Mouse (Mus musculus) forebrain, embryonic 11.5 days (tissue): ENCODE measurements around the gene Rbpms2. TPM values are rescaled to one million over a fixed set of nuclear protein-coding genes. Genes with fewer than 3 reads are reported as not detected.
"Not testable (repeated sequence)": the region's sequence is repeated elsewhere in the genome, so short reads cannot be mapped to it uniquely, and the experiment has no call there.

Experiments
- ATAC-seq: fragments of 200-750 bp; cut with Nextera tagmentation; replicated peaks from 2 replicates; pipeline ENCODE4 v1.8.0; 2017; ENCODE audit warnings: moderate TSS enrichment; ENCODE audit not compliant: low FRiP score
- DNase-seq: peaks from one replicate; pipeline ENCODE4 v3.0.0-alpha.2; 2017; ENCODE audit warnings: low spot score
- H3K27ac ChIP-seq: fragments of 300-500 bp; sonication (generic); 2 replicates; pipeline ENCODE4 v1.5.1; 2014; ENCODE audit warnings: low read depth, low read length
- H3K27me3 ChIP-seq: fragments of 300-500 bp; sonication (generic); 2 replicates; pipeline ENCODE4 v1.6.1; 2014; ENCODE audit warnings: mild to moderate bottlenecking, low read length, mixed read lengths; ENCODE audit not compliant: control insufficient read depth, insufficient read depth
- H3K36me3 ChIP-seq: fragments of 300-500 bp; sonication (generic); 2 replicates; pipeline ENCODE4 v1.6.1; 2014; ENCODE audit warnings: mild to moderate bottlenecking, low read length, moderate library complexity, mixed read lengths; ENCODE audit not compliant: control insufficient read depth, insufficient read depth
- H3K4me1 ChIP-seq: fragments of 300-500 bp; sonication (generic); replicated peaks from 2 replicates; pipeline ENCODE4 v1.6.1; 2014; ENCODE audit warnings: low read length, mixed read lengths; ENCODE audit not compliant: control insufficient read depth, insufficient read depth
- H3K4me2 ChIP-seq: fragments of 300-500 bp; sonication (generic); 2 replicates; pipeline ENCODE4 v1.6.1; 2014; ENCODE audit warnings: low read depth, mild to moderate bottlenecking, low read length, moderate library complexity, mixed read lengths; ENCODE audit not compliant: severe bottlenecking
- H3K4me3 ChIP-seq: fragments of 300-500 bp; sonication (generic); 2 replicates; pipeline ENCODE4 v1.5.1; 2014; ENCODE audit warnings: low read depth, low read length
- H3K9ac ChIP-seq: fragments of 300-500 bp; sonication (generic); 2 replicates; pipeline ENCODE4 v1.6.1; 2014; ENCODE audit warnings: low read length
- H3K9me3 ChIP-seq: fragments of 300-500 bp; sonication (generic); 2 replicates; pipeline ENCODE4 v1.6.1; 2016; ENCODE audit warnings: low read length, mixed read lengths; ENCODE audit not compliant: control insufficient read depth
- WGBS: fragments of 180-500 bp; shearing (Covaris S2); extraction: QIAGEN DNeasy Blood & Tissue Kit; methylation state at CpG from one replicate; pipeline ENCODE4 v1.1.7; 2014; 5-methylcytosine and 5-hydroxymethylcytosine counted together
- polyA plus RNA-seq: library from polyadenylated mRNA; unstranded; fragments of >200 nt; fragmentation: Nextera tagmentation; extraction: Ambion mirVana; gene quantifications from 2 replicates; pipeline ENCODE4 v1.2.1, GENCODE M21; 2014

Rbpms2 gene
- polyA plus RNA-seq, 1 experiment from 2014 or later = 20.3 TPM

DNA sequence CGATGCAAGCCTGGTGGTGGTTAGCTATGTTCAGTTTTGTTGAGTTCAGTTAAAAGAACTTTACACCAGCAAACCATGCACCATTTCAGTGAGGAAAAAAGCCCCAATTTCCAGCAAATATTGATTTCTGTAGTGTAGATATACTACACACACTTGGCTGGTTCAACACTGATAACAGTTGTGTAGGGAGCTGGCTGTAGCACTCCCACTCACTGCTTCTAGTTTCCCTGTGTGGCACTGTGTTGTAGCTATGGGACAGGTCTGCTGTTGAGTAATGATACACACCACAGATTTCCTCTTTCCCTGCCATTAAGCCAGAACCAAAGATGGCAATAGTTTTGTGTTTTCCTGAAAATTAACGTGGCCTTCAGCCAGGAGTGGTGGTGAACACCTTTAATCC, 55.3 kb downstream of the Rbpms2 start:
- no peak for ATAC-seq
- WGBS = 80% methylated on average over 2 of the region's 2 CpGs

DNA sequence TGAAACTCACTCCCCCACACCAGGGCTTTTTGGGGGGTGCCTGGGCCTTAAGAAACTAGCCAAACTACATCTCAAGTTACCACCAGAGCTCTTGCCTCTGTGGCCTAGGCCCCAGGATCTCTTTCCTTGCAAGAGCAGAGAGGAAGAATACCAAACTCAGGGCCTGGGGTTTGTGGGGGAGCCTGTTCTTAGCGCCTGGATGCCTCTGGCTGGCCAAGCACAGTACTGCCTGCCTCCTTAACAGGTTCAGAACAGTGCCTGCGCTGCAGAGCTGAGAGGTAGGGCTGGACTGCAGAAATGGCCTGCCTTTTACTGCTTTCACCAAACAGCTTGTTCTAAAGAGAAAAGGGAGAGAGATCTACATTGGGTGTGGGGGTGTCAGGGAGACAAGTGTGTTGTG, 60.4 kb downstream of the Rbpms2 start:
- not testable (repeated sequence) for H3K4me2 ChIP-seq, H3K4me3 ChIP-seq, H3K9ac ChIP-seq, H3K27me3 ChIP-seq, DNase-seq, H3K27ac ChIP-seq, H3K4me1 ChIP-seq, H3K9me3 ChIP-seq, ATAC-seq, H3K36me3 ChIP-seq
- 50% methylated on average over 2 of the region's 2 CpGs for WGBS

More for the DNA sequence above, 55.3 kb downstream of the Rbpms2 start:
- H3K4me3 ChIP-seq = no peak overlapping the region
- peaks cover 4% of the 10 kb centered on the region; the same call in 1 of the 2 replicates for H3K4me1 ChIP-seq
- H3K27me3 ChIP-seq = no peaks in the 10 kb centered on the region
- no peaks in the 10 kb centered on the region for H3K9me3 ChIP-seq
- DNase-seq = no peak
- no peak overlapping the region for H3K27ac ChIP-seq
- H3K36me3 ChIP-seq = peaks cover 2% of the 10 kb centered on the region; the same call in 1 of the 2 replicates
- H3K4me2 ChIP-seq = no peak overlapping the region
- no peak overlapping the region for H3K9ac ChIP-seq

DNA sequence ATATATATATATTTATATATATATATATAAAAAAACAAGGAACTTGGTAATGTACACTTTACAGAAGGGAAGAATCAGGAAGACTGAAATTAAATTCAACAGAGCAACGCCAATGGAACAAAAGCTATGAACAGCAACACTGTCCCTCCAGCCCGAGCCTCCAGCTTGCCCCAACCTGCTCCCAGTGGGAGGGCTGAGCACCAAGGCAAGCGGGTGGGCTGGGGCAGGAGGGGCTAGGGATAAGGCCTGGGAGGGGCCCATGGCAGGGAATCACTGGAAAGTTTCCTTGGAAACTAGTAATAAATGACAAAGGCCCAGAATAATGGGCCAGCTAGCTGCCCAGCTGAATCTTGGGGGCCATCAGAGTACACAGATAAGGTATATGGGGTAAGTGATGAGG, 63.0 kb downstream of the Rbpms2 start:
- Histone ChIP-seq H3K27ac (peak overlapping the region; percentile 8; the same call in 1 of the 2 replicates), H3K27me3 (no peaks in the 10 kb centered on the region), H3K4me3 (no peak overlapping the region), H3K4me2 (no peak overlapping the region), H3K36me3 (peaks cover 6% of the 10 kb centered on the region; the same call in 1 of the 2 replicates), H3K9me3 (no peaks in the 10 kb centered on the region), H3K4me1 (peaks cover 5% of the 10 kb centered on the region; the same call in 1 of the 2 replicates), H3K9ac (no peak overlapping the region)
- ATAC-seq = no peak; the same call in 1 of the 2 replicates
- DNase-seq = no peak
- WGBS = 27% methylated on average over 3 of the region's 3 CpGs

DNA sequence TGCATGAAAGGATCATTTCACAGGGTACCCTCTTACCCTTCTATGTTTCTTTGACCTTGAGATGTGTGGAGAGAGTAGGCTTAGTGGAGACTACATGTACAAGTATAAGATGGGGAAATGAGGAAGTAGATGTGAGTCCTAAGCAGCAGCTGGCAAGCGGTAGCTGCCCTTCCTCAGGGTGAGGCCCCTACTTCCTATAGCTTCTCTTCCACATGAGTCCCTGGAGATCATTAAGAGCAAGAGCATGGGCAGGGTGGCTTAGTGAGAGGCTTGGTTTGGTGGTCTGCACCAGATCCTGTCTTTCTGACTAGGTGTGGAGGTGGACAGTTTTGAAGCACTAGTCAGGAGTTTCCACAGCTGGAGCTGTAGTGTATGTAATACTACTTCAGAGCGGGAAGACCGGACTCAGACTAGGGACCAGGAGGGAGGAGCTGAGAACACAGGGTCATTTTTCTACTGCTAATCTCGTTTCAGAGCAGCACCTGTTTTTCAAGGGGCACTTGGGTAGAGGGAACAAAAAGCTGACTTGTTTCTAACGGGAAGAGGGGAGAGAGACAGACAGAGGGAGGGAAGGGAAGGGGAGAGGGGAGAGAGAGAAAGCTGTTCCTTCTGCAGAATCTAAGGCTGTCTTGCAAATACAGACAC, 63.6 kb downstream of the Rbpms2 start:
- Histone ChIP-seq H3K27ac (peak overlapping the region; percentile 26; the same call in 1 of the 2 replicates), H3K4me3 (no peak overlapping the region), H3K9ac (no peak overlapping the region), H3K36me3 (peaks cover 5% of the 10 kb centered on the region; the same call in 1 of the 2 replicates), H3K9me3 (no peaks in the 10 kb centered on the region), H3K4me1 (peaks cover 5% of the 10 kb centered on the region; the same call in 1 of the 2 replicates), H3K27me3 (no peaks in the 10 kb centered on the region), H3K4me2 (no peak overlapping the region)
- 38% methylated on average over 5 of the region's 5 CpGs for WGBS
- no peak for ATAC-seq
- no peak for DNase-seq

DNA sequence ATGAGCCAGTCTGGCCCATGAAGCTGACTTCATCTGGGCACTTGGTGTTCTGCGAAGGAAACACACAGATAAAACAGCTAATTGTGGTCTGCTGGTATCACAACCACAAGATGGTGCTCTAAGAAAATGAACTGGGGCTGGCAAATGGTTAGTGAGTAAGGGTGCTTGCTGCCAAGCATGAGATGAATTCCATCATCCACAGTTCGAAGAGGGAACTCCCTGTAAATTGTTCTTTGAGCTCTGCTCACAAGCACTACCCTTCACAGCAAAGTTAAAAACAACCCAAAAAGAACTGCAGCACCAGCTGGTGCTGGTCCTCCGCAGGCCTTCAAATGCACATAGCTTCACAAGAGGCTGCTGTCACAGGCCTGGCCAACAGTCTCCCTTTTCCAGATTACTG, 66.2 kb downstream of the Rbpms2 start:
- Histone ChIP-seq H3K9me3 (no peaks in the 10 kb centered on the region), H3K4me1 (peaks cover 5% of the 10 kb centered on the region; the same call in 1 of the 2 replicates), H3K27ac (no peak overlapping the region), H3K9ac (no peak overlapping the region), H3K4me2 (no peak overlapping the region), H3K4me3 (no peak overlapping the region), H3K36me3 (peaks cover 7% of the 10 kb centered on the region; the same call in 1 of the 2 replicates), H3K27me3 (no peaks in the 10 kb centered on the region)
- 88% methylated on average over 3 of the region's 3 CpGs for WGBS
- ATAC-seq = no peak
- DNase-seq = no peak

- H3K9me3 ChIP-seq = no peaks in the 10 kb centered on the region
- peaks cover 5% of the 10 kb centered on the region; the same call in 1 of the 2 replicates for H3K4me1 ChIP-seq
- ATAC-seq (no peak), DNase-seq (no peak)
- no peak overlapping the region for H3K4me2 ChIP-seq
- peaks cover 9% of the 10 kb centered on the region for H3K36me3 ChIP-seq
- H3K4me3 ChIP-seq = no peak overlapping the region
- no peaks in the 10 kb centered on the region for H3K27me3 ChIP-seq
- H3K27ac ChIP-seq = no peak overlapping the region
- H3K9ac ChIP-seq = no peak overlapping the region
Observed at GRCm38 (mm10) chr9:65696337-65696736, 66.9 kb downstream of the Rbpms2 start.

- H3K27me3 ChIP-seq = no peaks in the 10 kb centered on the region
- H3K36me3 ChIP-seq = peaks cover 11% of the 10 kb centered on the region
- no peak overlapping the region for H3K27ac ChIP-seq
- no peak overlapping the region for H3K4me3 ChIP-seq
- H3K4me2 ChIP-seq = no peak overlapping the region
- DNase-seq (no peak), ATAC-seq (no peak)
- H3K9me3 ChIP-seq = no peaks in the 10 kb centered on the region
- 84% methylated on average over 7 of the region's 7 CpGs for WGBS
- peaks cover 5% of the 10 kb centered on the region; the same call in 1 of the 2 replicates for H3K4me1 ChIP-seq
- H3K9ac ChIP-seq = no peak overlapping the region
Observed at GRCm38 (mm10) chr9:65697356-65697755, 67.9 kb downstream of the Rbpms2 start.

DNA sequence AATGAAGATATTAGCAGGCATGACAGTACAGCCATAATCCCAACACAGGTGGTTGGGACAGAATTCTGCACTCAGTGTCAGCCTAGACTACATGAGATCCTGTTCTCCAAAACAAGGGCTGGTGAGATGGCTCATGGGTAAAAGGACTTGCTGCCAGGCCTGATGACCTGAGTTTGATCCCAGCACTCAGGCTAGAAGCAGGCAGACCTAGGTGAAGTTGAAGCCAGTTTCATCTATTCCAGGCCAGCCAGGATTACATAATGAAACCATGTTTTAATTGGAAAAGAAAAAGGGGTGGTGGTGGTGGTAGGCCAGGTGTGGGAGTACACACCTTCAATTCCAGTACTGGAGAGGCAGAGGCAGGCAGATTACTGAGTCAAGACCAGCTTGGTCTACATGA, 68.5 kb downstream of the Rbpms2 start:
- Histone ChIP-seq H3K27me3 (no peaks in the 10 kb centered on the region), H3K9ac (no peak overlapping the region), H3K9me3 (no peaks in the 10 kb centered on the region), H3K27ac (no peak overlapping the region), H3K4me2 (no peak overlapping the region), H3K4me1 (peaks cover 1% of the 10 kb centered on the region; the same call in 1 of the 2 replicates), H3K4me3 (no peak overlapping the region), H3K36me3 (peaks cover 11% of the 10 kb centered on the region)
- DNase-seq (no peak), ATAC-seq (no peak)

GRCm38 (mm10) chr9:65700504-65700903, 71.1 kb downstream of the Rbpms2 start:
- 95% methylated on average over 6 of the region's 6 CpGs for WGBS
- Histone ChIP-seq H3K27ac (no peak overlapping the region), H3K4me1 (no peaks in the 10 kb centered on the region; the same call in 1 of the 2 replicates), H3K9ac (no peak overlapping the region), H3K27me3 (no peaks in the 10 kb centered on the region), H3K36me3 (peaks cover 12% of the 10 kb centered on the region), H3K9me3 (no peaks in the 10 kb centered on the region), H3K4me2 (no peak overlapping the region), H3K4me3 (no peak overlapping the region)
- ATAC-seq (no peak), DNase-seq (no peak)
